Mouse (Mus musculus) neutrophil, adult 83 days (primary cell): ENCODE data around the gene Il2ra. TPM values are rescaled to one million over a fixed set of nuclear protein-coding genes. Genes with fewer than 3 reads are reported as not detected.

ENCODE experiments used
- total RNA-seq, 2 experiments: library from RNA; stranded (reverse); gene quantifications; one replicate each; pipeline ENCODE4 v1.2.4; 2023

Il2ra gene
- under 1 TPM; 0.24 to 0.33 TPM for total RNA-seq

GRCm38 (mm10) chr2:11642451-11642941 is at the start of gene Il2ra:
TSS of gene Il2ra (plus strand) at chr2:11642807.

GRCm38 (mm10) chr2:11604053-11604452 is 38.6 kb upstream of the Il2ra start, which contains the start of gene Rbm17:
TSS of gene Rbm17 (minus strand) at chr2:11604153.

GRCm38 (mm10) chr2:11625890-11626289 is 16.7 kb upstream of the Il2ra start, which contains the start of gene Gm17490:
TSS of gene Gm17490 (minus strand) at chr2:11626264.

GRCm38 (mm10) chr2:11705201-11706025 is 62.8 kb downstream of the Il2ra start, which contains the start of gene Il15ra:
TSS of gene Il15ra (plus strand) at chr2:11705290.

Other genes with a start within 250 kb of the Il2ra start
- 10 to 100 TPM; 57.9 to 59.2 TPM for gene Pfkfb3, start 88.7 kb upstream of the Il2ra start, total RNA-seq
- gene Rbm17, start 38.7 kb upstream of the Il2ra start, total RNA-seq: 10 to 100 TPM; 74.0 to 90.2 TPM
- gene Gm17490, start 16.5 kb upstream of the Il2ra start, total RNA-seq: not detected
- 1 to 10 TPM; 7.3 to 9.5 TPM for gene Il15ra, start 62.5 kb downstream of the Il2ra start, total RNA-seq
- gene Fbh1, start 134.8 kb downstream of the Il2ra start, total RNA-seq: 10 to 100 TPM; 70.0 to 70.7 TPM
- 10 to 100 TPM; 64.2 to 75.6 TPM for gene Ankrd16, start 135.1 kb downstream of the Il2ra start, total RNA-seq